Mouse (Mus musculus) kidney, adult 2 months (tissue): ENCODE results near the gene Col24a1. TPM values are rescaled to one million over a fixed set of nuclear protein-coding genes. Genes with fewer than 3 reads are reported as not detected.

ENCODE experiments used
- DNase-seq: peaks from one replicate; pipeline ENCODE4 v3.0.0; 2021
- H3K27ac ChIP-seq: fragments of 200-500 bp; 2 replicates; pipeline ENCODE4 v1.5.1; 2012; ENCODE audit warnings: low read depth, low read length, control low read depth, inconsistent platforms; ENCODE audit not compliant: insufficient read depth
- H3K27me3 ChIP-seq: fragments of 200-500 bp; replicated peaks from 2 replicates; pipeline ENCODE4 v1.6.1; 2012; ENCODE audit warnings: mild to moderate bottlenecking, moderate library complexity, low read length, inconsistent platforms; ENCODE audit not compliant: control insufficient read depth, insufficient read depth
- H3K36me3 ChIP-seq: fragments of 200-500 bp; 2 replicates; pipeline ENCODE4 v1.6.1; 2012; ENCODE audit warnings: mild to moderate bottlenecking, moderate library complexity, low read length, inconsistent platforms; ENCODE audit not compliant: control insufficient read depth, insufficient read depth
- H3K4me1 ChIP-seq: fragments of 200-500 bp; 2 replicates; pipeline ENCODE4 v1.6.1; 2011; ENCODE audit warnings: low read length; ENCODE audit not compliant: control insufficient read depth, insufficient read depth
- H3K4me3 ChIP-seq: fragments of 200-500 bp; 2 replicates; pipeline ENCODE4 v1.5.1; 2011; ENCODE audit warnings: mild to moderate bottlenecking, low read depth, low read length, control low read depth; ENCODE audit not compliant: insufficient read depth
- CTCF ChIP-seq: fragments of 200-500 bp; conservative IDR thresholded peaks from 2 replicates; pipeline ENCODE4 v1.5.1; 2011; ENCODE audit warnings: low read depth, mild to moderate bottlenecking, control low read depth, low read length, moderate library complexity, mixed read lengths; ENCODE audit not compliant: insufficient read depth, insufficient read length
- POLR2A ChIP-seq: fragments of 200-500 bp; IDR thresholded peaks from one replicate; pipeline ENCODE4 v1.6.1; 2011; ENCODE audit warnings: low read depth, low read length, control low read depth
- WGBS: fragments of 180-500 bp; shearing (Covaris S2); methylation state at CpG from one replicate; pipeline ENCODE4 v1.1.7; 2018; 5-methylcytosine and 5-hydroxymethylcytosine counted together
- polyA plus RNA-seq: library from polyadenylated mRNA; depleted of rRNA; stranded (reverse); fragments of >200 nt; gene quantifications from 2 replicates; pipeline ENCODE4 v1.2.3, GENCODE M21; 2012

Gene Col24a1
- polyA plus RNA-seq, 1 experiment, result 0.22 TPM

GRCm38 (mm10) chr3:145320587-145321274 is 28.5 kb downstream of the Col24a1 start:
- Histone ChIP-seq H3K27me3 (no peaks in the 10 kb centered on the region), H3K4me3 (no peak overlapping the region), H3K27ac (no peak overlapping the region), H3K36me3 (no peaks in the 10 kb centered on the region), H3K4me1 (0 out of 2 replicates have a peak, but pooled peaks cover 3% of the 10 kb centered on the region)
- DNase-seq, result no peak
- TF ChIP-seq POLR2A (no peak), CTCF (no peak)
- 24% methylated on average over 14 of the region's 14 CpGs for WGBS

DNA sequence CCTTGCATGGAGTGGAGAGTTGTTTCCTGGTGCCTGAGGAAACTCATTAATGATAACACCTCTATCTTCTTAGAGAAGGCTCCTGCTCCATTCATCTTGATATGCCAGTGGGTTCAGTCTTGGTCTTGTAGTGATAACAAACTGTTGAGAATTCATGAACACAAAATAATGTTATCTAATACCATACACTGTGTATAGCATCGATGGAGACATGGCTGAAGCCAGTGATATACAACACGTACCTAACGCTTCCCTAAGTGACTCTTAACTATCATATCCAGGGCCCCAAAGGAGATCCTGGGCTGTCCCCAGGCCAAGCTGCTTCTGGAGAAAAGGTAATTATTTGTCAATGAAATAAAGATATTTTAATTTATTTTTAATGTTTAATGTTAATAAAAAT is 33.1 kb downstream of the Col24a1 start:
- WGBS, result 92% methylated on average over 3 of the region's 3 CpGs
- H3K27ac ChIP-seq, result no peak overlapping the region
- no peak for DNase-seq
- TF ChIP-seq CTCF (no peak), POLR2A (no peak)
- no peaks in the 10 kb centered on the region for H3K27me3 ChIP-seq
- 0 out of 2 replicates have a peak, but pooled peaks cover 3% of the 10 kb centered on the region for H3K4me1 ChIP-seq
- no peaks in the 10 kb centered on the region for H3K36me3 ChIP-seq
- no peak overlapping the region for H3K4me3 ChIP-seq

GRCm38 (mm10) chr3:145331642-145332041 is 39.4 kb downstream of the Col24a1 start:
- DNase-seq, result no peak
- no peak for TF ChIP-seq POLR2A
- TF ChIP-seq CTCF, result no peak
- WGBS, result 78% methylated on average over 8 of the region's 8 CpGs
- Histone ChIP-seq H3K27ac (no peak overlapping the region), H3K4me3 (no peak overlapping the region), H3K27me3 (no peaks in the 10 kb centered on the region), H3K4me1 (no peaks in the 10 kb centered on the region), H3K36me3 (no peaks in the 10 kb centered on the region)

GRCm38 (mm10) chr3:145334046-145334445 is 41.8 kb downstream of the Col24a1 start:
- H3K36me3 ChIP-seq, result no peaks in the 10 kb centered on the region
- no peak overlapping the region for H3K4me3 ChIP-seq
- WGBS, result 86% methylated on average over 3 of the region's 3 CpGs
- TF ChIP-seq CTCF (no peak), POLR2A (no peak)
- H3K4me1 ChIP-seq, result no peaks in the 10 kb centered on the region
- H3K27ac ChIP-seq, result no peak overlapping the region
- DNase-seq, result no peak
- no peaks in the 10 kb centered on the region for H3K27me3 ChIP-seq

- 63% methylated on average over 2 of the region's 2 CpGs for WGBS
- TF ChIP-seq CTCF (no peak), POLR2A (no peak)
Observed at GRCm38 (mm10) chr3:145337161-145337560, 44.9 kb downstream of the Col24a1 start.

DNA sequence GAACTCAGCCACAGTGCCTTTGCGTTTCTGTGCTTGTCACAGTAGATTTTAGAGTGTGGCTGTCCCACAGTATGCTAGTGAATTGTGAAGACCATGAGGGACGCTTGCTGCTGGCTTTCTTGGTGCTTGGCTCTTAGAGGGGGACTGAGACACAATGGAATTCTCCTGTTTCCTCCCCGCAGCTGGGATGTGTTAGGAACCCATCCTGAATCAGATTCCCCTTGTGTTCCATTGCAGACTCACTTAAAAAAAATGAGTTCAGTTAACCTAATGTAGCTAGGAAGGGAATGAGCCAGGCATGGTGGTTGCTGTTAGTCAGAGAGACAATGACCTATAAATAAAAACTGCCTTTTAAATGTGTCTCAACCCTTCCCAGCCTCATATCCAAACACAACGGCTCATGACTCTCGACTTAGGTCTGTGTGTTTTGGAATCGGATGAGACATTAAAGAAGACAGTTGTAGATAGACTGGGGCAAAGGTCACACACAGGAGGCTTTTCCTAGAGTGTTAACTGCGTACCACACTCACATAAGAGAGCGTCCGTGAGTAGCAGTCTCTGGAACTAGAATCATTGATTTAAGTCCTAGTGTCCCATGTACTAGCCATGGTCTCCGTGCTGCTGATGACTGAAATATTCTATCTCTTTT is 47.7 kb downstream of the Col24a1 start:
- TF ChIP-seq POLR2A, result no peak
- TF ChIP-seq CTCF, result no peak

More at GRCm38 (mm10) chr3:145337161-145337560, 44.9 kb downstream of the Col24a1 start:
- Histone ChIP-seq H3K4me1 (no peaks in the 10 kb centered on the region), H3K27me3 (no peaks in the 10 kb centered on the region), H3K36me3 (no peaks in the 10 kb centered on the region), H3K27ac (no peak overlapping the region), H3K4me3 (no peak overlapping the region)
- peak; percentile 76 for DNase-seq

GRCm38 (mm10) chr3:145348690-145349089 is 56.4 kb downstream of the Col24a1 start:
- Histone ChIP-seq H3K27ac (no peak overlapping the region), H3K36me3 (no peaks in the 10 kb centered on the region), H3K27me3 (no peaks in the 10 kb centered on the region; the same call in 1 of the 2 replicates), H3K4me3 (no peak overlapping the region), H3K4me1 (no peaks in the 10 kb centered on the region)
- 91% methylated on average over 3 of the region's 3 CpGs for WGBS
- no peak for DNase-seq
- TF ChIP-seq POLR2A (no peak), CTCF (no peak)

More for the DNA sequence above, 47.7 kb downstream of the Col24a1 start:
- Histone ChIP-seq H3K27me3 (no peaks in the 10 kb centered on the region; the same call in 1 of the 2 replicates), H3K4me1 (no peaks in the 10 kb centered on the region), H3K4me3 (no peak overlapping the region), H3K36me3 (no peaks in the 10 kb centered on the region), H3K27ac (no peak overlapping the region)
- peak; percentile 8 for DNase-seq
- WGBS, result 41% methylated on average over 10 of the region's 10 CpGs
